Mouse (Mus musculus) forebrain, postnatal 0 days (tissue): ENCODE data around the gene Rad9a. TPM values are rescaled to one million over a fixed set of nuclear protein-coding genes. Genes with fewer than 3 reads are reported as not detected.
A peak's percentile ranks its signal among the peaks of the same experiment; 100 is the strongest.

Source experiments
- ATAC-seq: fragments of 200-750 bp; cut with Nextera tagmentation; 2 replicates; pipeline ENCODE4 v1.8.0; 2017; ENCODE audit warnings: mild to moderate bottlenecking, moderate library complexity
- DNase-seq: peaks from one replicate; pipeline ENCODE4 v3.0.0-alpha.2; 2015
- H3K27ac ChIP-seq: fragments of 300-500 bp; sonication (generic); 2 replicates; pipeline ENCODE4 v1.5.1; 2014; ENCODE audit warnings: low read depth, mild to moderate bottlenecking, antibody characterized with exemption, low read length, moderate library complexity, mixed read lengths
- H3K27me3 ChIP-seq: fragments of 300-500 bp; sonication (generic); 2 replicates; pipeline ENCODE4 v1.6.1; 2014; ENCODE audit warnings: mild to moderate bottlenecking, low read length, mixed read lengths; ENCODE audit not compliant: insufficient read depth
- H3K36me3 ChIP-seq: fragments of 300-500 bp; sonication (generic); 2 replicates; pipeline ENCODE4 v1.6.1; 2014; ENCODE audit warnings: mild to moderate bottlenecking, moderate library complexity; ENCODE audit not compliant: insufficient read depth
- H3K4me1 ChIP-seq: fragments of 300-500 bp; sonication (generic); 2 replicates; pipeline ENCODE4 v1.6.1; 2014; ENCODE audit warnings: antibody characterized with exemption; ENCODE audit not compliant: insufficient read depth
- H3K4me2 ChIP-seq: fragments of 300-500 bp; sonication (generic); 2 replicates; pipeline ENCODE4 v1.6.1; 2014; ENCODE audit warnings: low read depth, mild to moderate bottlenecking, moderate library complexity
- H3K4me3 ChIP-seq: fragments of 300-500 bp; sonication (generic); 2 replicates; pipeline ENCODE4 v1.5.1; 2014; ENCODE audit warnings: low read depth, low read length, mixed read lengths
- H3K9ac ChIP-seq: fragments of 300-500 bp; sonication (generic); 2 replicates; pipeline ENCODE4 v1.6.1; 2014; ENCODE audit warnings: mild to moderate bottlenecking
- H3K9me3 ChIP-seq: fragments of 300-500 bp; sonication (generic); 2 replicates; pipeline ENCODE4 v1.6.1; 2016; ENCODE audit warnings: low read length
- CTCF ChIP-seq: sonication (generic); IDR thresholded peaks from 2 replicates; pipeline ENCODE4 v1.5.1; 2016; ENCODE audit warnings: antibody characterized with exemption, control low read depth, low read depth
- WGBS: fragments of 180-500 bp; shearing (Covaris S2); extraction: QIAGEN DNeasy Blood & Tissue Kit; methylation state at CpG from one replicate; pipeline ENCODE4 v1.1.7; 2014; 5-methylcytosine and 5-hydroxymethylcytosine counted together
- polyA plus RNA-seq: library from polyadenylated mRNA; unstranded; fragments of >200 nt; fragmentation: Nextera tagmentation; extraction: Ambion mirVana; gene quantifications from 2 replicates; pipeline ENCODE4 v1.2.1, GENCODE M21; 2015
- total RNA-seq: library from RNA; depleted of rRNA; stranded (reverse); fragments of >200 nt; gene quantifications from 2 replicates; pipeline ENCODE4 v1.2.3, GENCODE M21; 2014

Rad9a gene
- total and polyA plus RNA-seq, 2 experiments from 2014 or later: 16.4 to 16.5 TPM

DNA sequence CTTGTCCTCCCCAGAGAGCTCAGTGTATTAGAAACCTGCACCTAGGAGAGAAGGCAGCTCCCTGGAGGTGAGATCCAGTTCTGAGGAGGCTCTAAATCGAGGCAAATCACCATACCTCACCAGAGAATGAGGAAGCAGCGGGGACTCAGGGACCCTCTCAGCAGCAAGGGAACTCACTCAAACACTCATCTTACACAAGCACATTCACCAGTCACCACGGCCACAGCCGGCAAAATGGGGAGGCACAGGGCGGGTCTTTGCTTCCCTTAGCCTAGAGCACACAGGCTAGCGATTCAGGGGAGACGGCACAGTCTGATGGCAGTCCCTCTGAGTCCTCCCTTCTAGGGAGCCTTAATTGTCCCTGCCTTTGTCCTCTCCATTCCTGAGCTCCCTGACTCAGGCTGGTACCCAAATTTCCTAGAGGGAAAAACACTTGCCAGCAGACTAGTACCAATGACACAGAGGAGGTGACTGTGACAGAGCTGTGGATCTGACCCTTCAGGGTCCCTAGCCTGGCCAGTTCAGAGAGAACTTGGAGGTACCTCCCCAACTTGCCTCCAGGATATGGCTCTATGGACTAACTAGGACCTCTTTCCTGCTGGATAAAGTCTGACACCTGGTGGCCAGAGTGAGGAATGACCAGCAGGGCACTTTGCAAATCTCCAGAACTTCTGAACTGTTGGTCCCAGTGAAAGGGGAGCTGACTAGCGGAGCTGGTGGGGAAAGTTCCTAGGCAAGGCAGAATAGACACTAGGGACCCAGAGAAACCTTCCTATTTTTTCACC, 26.6 kb upstream of the Rad9a start:
- WGBS: 23% methylated on average over 8 of the region's 8 CpGs
- Histone ChIP-seq H3K9ac (no peak overlapping the region), H3K36me3 (no peaks in the 10 kb centered on the region), H3K9me3 (no peaks in the 10 kb centered on the region), H3K4me2 (no peak overlapping the region), H3K27ac (no peak overlapping the region), H3K27me3 (no peaks in the 10 kb centered on the region), H3K4me3 (no peak overlapping the region), H3K4me1 (peaks cover 9% of the 10 kb centered on the region; the same call in 1 of the 2 replicates)
- peak; percentile 88 for DNase-seq
- peak; percentile 96 for TF ChIP-seq CTCF
- ATAC-seq: peak; percentile 30; the same call in 1 of the 2 replicates

DNA sequence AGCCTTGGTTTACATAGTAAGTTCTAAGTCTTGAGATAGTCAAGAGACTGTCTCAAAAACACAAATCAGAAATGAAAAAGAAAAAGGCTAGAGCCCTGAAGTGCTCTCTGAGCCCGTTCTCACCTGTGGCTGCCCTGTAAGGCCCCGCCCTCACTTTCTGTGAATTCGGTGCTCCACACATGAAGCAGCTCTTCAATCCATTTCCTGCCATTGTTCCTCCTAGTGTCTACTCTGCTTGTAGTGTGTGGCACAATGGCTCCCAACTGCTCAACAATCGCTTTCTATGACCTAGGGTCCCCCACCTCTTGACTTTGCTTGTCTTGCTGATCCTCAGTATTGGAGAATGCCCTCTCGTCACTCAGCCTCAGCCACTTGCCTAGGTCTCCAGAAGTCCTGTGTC, 26.0 kb upstream of the Rad9a start:
- no peaks in the 10 kb centered on the region for H3K27me3 ChIP-seq
- no peak overlapping the region for H3K27ac ChIP-seq
- H3K4me2 ChIP-seq: no peak overlapping the region
- WGBS: 70% methylated on average over 5 of the region's 5 CpGs
- TF ChIP-seq CTCF: no peak
- H3K9ac ChIP-seq: no peak overlapping the region
- no peak overlapping the region for H3K4me3 ChIP-seq
- ATAC-seq (no peak), DNase-seq (no peak)
- peaks cover 7% of the 10 kb centered on the region; the same call in 1 of the 2 replicates for H3K4me1 ChIP-seq
- no peaks in the 10 kb centered on the region for H3K9me3 ChIP-seq
- H3K36me3 ChIP-seq: no peaks in the 10 kb centered on the region

DNA sequence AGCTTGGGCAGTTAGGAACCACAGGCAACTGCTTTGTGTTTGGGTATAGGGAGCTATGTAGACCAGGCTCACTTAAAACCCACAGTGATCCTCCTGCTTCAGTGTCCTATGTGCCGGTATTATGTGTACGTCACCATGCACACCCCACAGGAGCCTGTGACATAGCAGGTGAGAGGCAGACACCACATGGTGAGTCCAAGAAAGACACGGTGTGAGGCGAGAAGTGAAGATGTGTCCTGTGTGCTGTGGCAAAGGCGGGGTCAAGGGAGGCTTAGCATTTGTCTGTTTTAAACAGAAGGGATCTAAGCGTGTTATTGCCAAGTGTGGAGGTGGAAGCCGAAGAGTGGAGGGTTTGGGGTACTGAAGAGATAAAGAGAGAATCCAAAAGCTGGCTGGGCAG, 25.3 kb upstream of the Rad9a start:
- H3K4me2 ChIP-seq: no peak overlapping the region
- no peaks in the 10 kb centered on the region for H3K9me3 ChIP-seq
- peaks cover 4% of the 10 kb centered on the region; the same call in 1 of the 2 replicates for H3K4me1 ChIP-seq
- WGBS: 86% methylated on average over 7 of the region's 7 CpGs
- no peak overlapping the region for H3K27ac ChIP-seq
- no peak for TF ChIP-seq CTCF
- no peak overlapping the region for H3K4me3 ChIP-seq
- H3K9ac ChIP-seq: no peak overlapping the region
- DNase-seq: no peak
- ATAC-seq: no peak
- no peaks in the 10 kb centered on the region for H3K27me3 ChIP-seq
- H3K36me3 ChIP-seq: no peaks in the 10 kb centered on the region

DNA sequence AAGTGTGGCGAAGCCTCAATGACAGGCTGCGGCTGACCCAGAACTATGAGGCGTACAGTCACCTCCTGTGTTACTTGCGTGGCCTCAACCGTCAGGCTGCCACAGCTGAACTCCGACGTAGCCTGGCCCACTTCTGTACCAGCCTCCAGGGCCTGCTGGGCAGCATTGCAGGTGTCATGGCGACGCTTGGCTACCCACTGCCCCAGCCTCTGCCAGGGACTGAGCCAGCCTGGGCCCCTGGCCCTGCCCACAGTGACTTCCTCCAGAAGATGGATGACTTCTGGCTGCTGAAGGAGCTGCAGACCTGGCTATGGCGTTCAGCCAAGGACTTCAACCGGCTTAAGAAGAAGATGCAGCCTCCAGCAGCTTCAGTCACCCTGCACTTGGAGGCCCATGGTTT, 20.7 kb upstream of the Rad9a start:
- Histone ChIP-seq H3K9me3 (no peaks in the 10 kb centered on the region), H3K4me1 (no peaks in the 10 kb centered on the region; the same call in 1 of the 2 replicates), H3K4me2 (no peak overlapping the region), H3K36me3 (no peaks in the 10 kb centered on the region), H3K4me3 (no peak overlapping the region), H3K9ac (no peak overlapping the region), H3K27me3 (no peaks in the 10 kb centered on the region), H3K27ac (no peak overlapping the region)
- DNase-seq (no peak), ATAC-seq (no peak)
- no peak for TF ChIP-seq CTCF
- WGBS: 83% methylated on average over 11 of the region's 11 CpGs

DNA sequence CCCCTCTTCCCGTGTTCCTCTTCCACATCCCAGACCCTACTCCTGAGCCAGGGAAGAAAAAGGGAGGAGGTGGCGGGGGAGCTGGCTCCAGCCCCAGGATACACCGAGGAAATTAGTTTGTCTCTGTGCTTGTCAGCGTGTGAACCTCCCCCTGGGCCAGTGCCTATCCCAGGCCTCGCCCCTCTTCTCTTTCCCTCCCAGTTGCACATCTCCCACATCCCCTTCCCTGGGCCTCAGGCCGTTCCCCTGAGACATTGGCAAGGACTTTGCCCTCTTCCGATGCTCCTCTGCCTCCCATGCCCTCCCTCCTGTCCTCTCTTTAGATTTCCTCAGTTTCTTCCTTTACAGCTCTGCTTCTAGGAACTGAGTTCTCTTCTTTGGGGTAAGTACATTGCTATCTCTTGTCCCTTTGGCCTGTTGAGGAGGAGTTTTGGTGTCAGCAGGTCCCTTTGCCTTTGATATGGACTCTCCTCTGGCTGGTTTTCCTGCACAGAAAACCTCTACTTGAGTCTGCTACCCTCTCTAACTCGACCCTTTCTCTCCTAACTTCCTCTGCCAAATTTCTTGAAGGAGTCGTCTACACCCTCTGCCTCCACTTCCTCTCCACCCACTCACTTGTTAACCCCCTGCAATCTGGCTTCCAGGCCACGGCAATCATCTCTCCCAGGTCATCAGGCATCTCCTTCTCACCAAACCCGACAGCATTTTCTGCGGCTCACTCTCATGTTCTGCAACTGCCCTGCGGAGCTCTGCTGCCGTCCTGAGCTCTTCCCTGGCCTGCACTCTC, 19.7 kb upstream of the Rad9a start:
- no peaks in the 10 kb centered on the region for H3K36me3 ChIP-seq
- H3K9ac ChIP-seq: no peak overlapping the region
- TF ChIP-seq CTCF: no peak
- H3K4me3 ChIP-seq: no peak overlapping the region
- no peak for ATAC-seq
- no peak overlapping the region for H3K27ac ChIP-seq
- no peak for DNase-seq
- peaks cover 8% of the 10 kb centered on the region for H3K27me3 ChIP-seq
- H3K9me3 ChIP-seq: no peaks in the 10 kb centered on the region
- H3K4me2 ChIP-seq: no peak overlapping the region
- WGBS: 41% methylated on average over 13 of the region's 14 CpGs
- no peaks in the 10 kb centered on the region; the same call in 1 of the 2 replicates for H3K4me1 ChIP-seq

- Histone ChIP-seq H3K4me2 (no peak overlapping the region), H3K27ac (no peak overlapping the region), H3K27me3 (peaks cover 15% of the 10 kb centered on the region), H3K9ac (no peak overlapping the region), H3K36me3 (no peaks in the 10 kb centered on the region), H3K9me3 (no peaks in the 10 kb centered on the region), H3K4me1 (no peaks in the 10 kb centered on the region; the same call in 1 of the 2 replicates), H3K4me3 (no peak overlapping the region)
- 26% methylated on average over 4 of the region's 4 CpGs for WGBS
- ATAC-seq: no peak
- no peak for DNase-seq
- no peak for TF ChIP-seq CTCF
Observed at GRCm38 (mm10) chr19:4220416-4220815, 19.0 kb upstream of the Rad9a start.

DNA sequence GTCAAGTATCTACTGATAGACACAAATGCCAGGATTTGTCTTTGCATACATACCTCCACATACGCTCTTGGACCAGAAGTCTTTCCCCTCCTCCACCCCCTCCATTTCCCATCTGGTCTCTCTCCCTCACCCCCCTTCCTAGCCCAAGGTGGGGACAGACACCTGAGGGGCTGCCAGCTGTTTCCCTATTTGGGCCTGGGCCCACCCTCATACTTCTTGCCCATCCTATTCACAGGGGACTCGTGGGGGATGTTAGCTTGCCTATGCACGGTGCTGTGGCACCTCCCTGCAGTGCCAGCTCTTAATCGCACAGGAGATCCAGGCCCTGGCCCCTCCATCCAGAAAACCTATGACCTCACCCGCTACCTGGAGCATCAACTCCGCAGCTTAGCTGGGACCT, 18.5 kb upstream of the Rad9a start:
- Histone ChIP-seq H3K4me2 (no peak overlapping the region), H3K4me1 (no peaks in the 10 kb centered on the region; the same call in 1 of the 2 replicates), H3K27me3 (peaks cover 20% of the 10 kb centered on the region), H3K27ac (no peak overlapping the region), H3K9ac (no peak overlapping the region), H3K4me3 (no peak overlapping the region), H3K9me3 (no peaks in the 10 kb centered on the region), H3K36me3 (no peaks in the 10 kb centered on the region)
- WGBS: 67% methylated on average over 6 of the region's 6 CpGs
- DNase-seq (no peak), ATAC-seq (no peak)
- TF ChIP-seq CTCF: no peak
